Mouse (Mus musculus) neural tube, embryonic 13.5 days (tissue): ENCODE measurements at regions not wholly inside any gene's neighbourhood (a gene's known extent, or its start where the extent isn't known, plus 50 kb on each side); places are given as distances from the start of the nearest gene placed in this dataset.

ENCODE experiments used
- ATAC-seq: fragments of 200-750 bp; cut with Nextera tagmentation; 2 replicates; pipeline ENCODE4 v1.8.0; 2017; ENCODE audit warnings: low read depth, mild to moderate bottlenecking, moderate TSS enrichment, moderate library complexity
- H3K27ac ChIP-seq: fragments of 300-500 bp; sonication (generic); replicated peaks from 2 replicates; pipeline ENCODE4 v1.5.1; 2015; ENCODE audit warnings: moderate library complexity, mild to moderate bottlenecking, inconsistent platforms
- H3K27me3 ChIP-seq: fragments of 300-500 bp; sonication (generic); 2 replicates; pipeline ENCODE4 v1.6.1; 2015; ENCODE audit warnings: mild to moderate bottlenecking, inconsistent platforms
- H3K36me3 ChIP-seq: fragments of 300-500 bp; sonication (generic); 2 replicates; pipeline ENCODE4 v1.6.1; 2015; ENCODE audit warnings: mild to moderate bottlenecking, inconsistent platforms
- H3K4me1 ChIP-seq: fragments of 300-500 bp; sonication (generic); replicated peaks from 2 replicates; pipeline ENCODE4 v1.6.1; 2015; ENCODE audit warnings: inconsistent platforms
- H3K4me2 ChIP-seq: fragments of 300-500 bp; sonication (generic); 2 replicates; pipeline ENCODE4 v1.6.1; 2015; ENCODE audit warnings: inconsistent platforms, mild to moderate bottlenecking, moderate library complexity
- H3K4me3 ChIP-seq: fragments of 300-500 bp; sonication (generic); 2 replicates; pipeline ENCODE4 v1.5.1; 2015; ENCODE audit warnings: mild to moderate bottlenecking, inconsistent platforms
- H3K9ac ChIP-seq: fragments of 300-500 bp; sonication (generic); 2 replicates; pipeline ENCODE4 v1.6.1; 2015; ENCODE audit warnings: moderate library complexity, mild to moderate bottlenecking, inconsistent platforms
- H3K9me3 ChIP-seq: fragments of 300-500 bp; sonication (generic); 2 replicates; pipeline ENCODE4 v1.6.1; 2016; ENCODE audit warnings: inconsistent platforms
- WGBS: fragments of 180-500 bp; shearing (Covaris S2); methylation state at CpG from one replicate; pipeline ENCODE4 v1.1.7; 2015; 5-methylcytosine and 5-hydroxymethylcytosine counted together

DNA sequence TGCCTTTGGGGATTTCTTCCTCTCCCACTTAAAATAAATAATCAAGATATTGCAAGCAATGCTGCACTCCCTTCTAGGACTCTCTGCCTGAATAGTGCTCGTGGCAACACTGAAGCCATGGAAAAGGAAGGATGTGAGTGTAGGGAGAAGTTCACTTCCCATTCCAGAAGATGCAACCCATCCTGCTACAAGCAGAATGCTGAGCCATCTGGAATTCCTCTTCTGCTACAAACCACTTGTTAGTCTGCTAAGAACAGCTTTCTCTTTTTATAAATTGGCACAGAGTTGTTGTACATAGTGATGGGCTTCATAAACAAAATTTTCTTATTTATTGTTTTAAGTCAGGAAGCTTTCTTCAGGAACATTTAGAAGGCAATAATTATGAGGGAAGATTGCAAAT, 215.7 kb upstream of the Lmcd1 start:
- Histone ChIP-seq H3K27me3 (no peaks in the 10 kb centered on the region), H3K4me3 (no peak overlapping the region), H3K27ac (no peak overlapping the region), H3K9ac (no peak overlapping the region), H3K4me1 (no peaks in the 10 kb centered on the region), H3K36me3 (no peaks in the 10 kb centered on the region), H3K4me2 (no peak overlapping the region), H3K9me3 (no peaks in the 10 kb centered on the region)
- 67% methylated on average over 1 of the region's 1 CpGs for WGBS
- ATAC-seq = no peak

DNA sequence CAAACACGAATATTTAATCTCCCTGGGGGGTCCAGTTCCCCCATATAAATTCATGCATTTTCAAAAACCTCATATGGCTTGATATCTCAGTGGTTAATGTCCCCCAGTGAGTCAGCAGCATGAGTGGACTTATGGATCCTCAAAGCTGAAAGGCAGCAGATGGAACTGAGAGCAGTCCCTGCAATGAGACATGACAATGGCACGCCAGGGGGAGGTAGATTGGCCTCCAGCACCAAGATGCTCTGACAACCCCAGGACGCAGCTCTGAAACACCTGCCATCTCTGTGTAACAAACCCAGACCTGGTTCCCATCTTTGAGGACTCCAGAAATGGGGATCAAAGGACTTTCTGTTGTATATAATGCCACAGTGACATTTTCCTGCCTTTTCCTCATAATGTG, 210.6 kb upstream of the Lmcd1 start:
- H3K4me1 ChIP-seq = no peaks in the 10 kb centered on the region
- H3K27me3 ChIP-seq = no peaks in the 10 kb centered on the region
- no peak overlapping the region for H3K4me2 ChIP-seq
- H3K9me3 ChIP-seq = no peaks in the 10 kb centered on the region
- ATAC-seq = no peak
- no peak overlapping the region for H3K4me3 ChIP-seq
- no peak overlapping the region for H3K27ac ChIP-seq
- no peak overlapping the region for H3K9ac ChIP-seq
- no peaks in the 10 kb centered on the region for H3K36me3 ChIP-seq
- 73% methylated on average over 3 of the region's 3 CpGs for WGBS

DNA sequence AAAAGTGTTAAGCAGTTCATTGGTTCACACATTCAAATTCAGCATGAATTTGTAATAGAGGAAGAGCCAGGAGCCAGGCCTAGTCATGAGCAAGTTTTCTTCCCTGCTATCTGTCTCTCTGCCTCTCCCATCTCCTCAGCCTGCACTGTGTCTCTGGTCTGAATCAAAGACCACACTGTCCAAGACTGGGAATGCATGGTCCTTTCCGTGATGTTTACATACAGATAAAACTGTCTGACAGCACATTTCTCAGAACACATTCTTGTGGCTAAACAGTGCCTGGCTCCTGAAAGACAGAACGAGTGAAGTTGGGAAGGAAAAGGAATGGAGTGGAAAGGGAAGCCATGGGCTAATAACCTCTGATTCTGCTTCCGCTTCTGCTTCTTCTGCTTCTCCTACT, 183.0 kb upstream of the Lmcd1 start:
- Histone ChIP-seq H3K36me3 (no peaks in the 10 kb centered on the region), H3K27ac (no peak overlapping the region), H3K9me3 (no peaks in the 10 kb centered on the region), H3K9ac (no peak overlapping the region), H3K4me2 (no peak overlapping the region), H3K4me3 (no peak overlapping the region), H3K4me1 (no peaks in the 10 kb centered on the region), H3K27me3 (no peaks in the 10 kb centered on the region)
- WGBS = 87% methylated on average over 3 of the region's 3 CpGs
- ATAC-seq = no peak

DNA sequence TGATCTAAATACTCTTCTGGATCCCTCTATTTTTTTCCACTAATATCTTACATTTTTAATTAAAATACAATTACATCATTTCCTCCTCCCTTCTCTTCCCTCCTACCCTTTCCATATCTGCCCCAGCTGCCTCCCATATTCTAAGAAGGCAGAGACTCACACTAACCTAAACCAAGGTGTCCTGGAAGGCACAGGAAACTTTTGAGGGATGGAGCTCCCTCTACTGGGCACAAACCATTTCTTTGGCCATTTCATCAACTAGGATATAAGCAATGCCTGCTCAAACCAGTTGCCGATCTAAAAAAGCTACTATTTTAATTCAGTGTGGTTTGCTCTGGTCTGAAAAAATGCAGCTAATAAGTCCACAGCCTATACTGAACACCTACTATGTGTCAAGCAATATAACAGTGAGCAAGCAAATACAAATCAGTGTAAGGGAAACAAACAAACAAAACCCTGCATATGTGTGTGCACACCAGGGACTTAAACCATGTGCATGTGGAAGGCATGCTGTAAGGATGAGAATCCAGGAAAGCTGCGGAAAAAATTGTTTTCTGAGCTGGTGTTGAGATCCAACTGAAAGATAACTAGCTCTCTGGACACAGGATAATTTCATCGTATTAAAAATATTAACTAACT, 182.3 kb upstream of the Lmcd1 start:
- no peak for ATAC-seq
- no peak overlapping the region for H3K27ac ChIP-seq
- no peaks in the 10 kb centered on the region for H3K36me3 ChIP-seq
- H3K9me3 ChIP-seq = no peaks in the 10 kb centered on the region
- no peak overlapping the region for H3K9ac ChIP-seq
- H3K27me3 ChIP-seq = no peaks in the 10 kb centered on the region
- no peaks in the 10 kb centered on the region for H3K4me1 ChIP-seq
- no peak overlapping the region for H3K4me3 ChIP-seq
- H3K4me2 ChIP-seq = no peak overlapping the region
- 53% methylated on average over 3 of the region's 3 CpGs for WGBS

DNA sequence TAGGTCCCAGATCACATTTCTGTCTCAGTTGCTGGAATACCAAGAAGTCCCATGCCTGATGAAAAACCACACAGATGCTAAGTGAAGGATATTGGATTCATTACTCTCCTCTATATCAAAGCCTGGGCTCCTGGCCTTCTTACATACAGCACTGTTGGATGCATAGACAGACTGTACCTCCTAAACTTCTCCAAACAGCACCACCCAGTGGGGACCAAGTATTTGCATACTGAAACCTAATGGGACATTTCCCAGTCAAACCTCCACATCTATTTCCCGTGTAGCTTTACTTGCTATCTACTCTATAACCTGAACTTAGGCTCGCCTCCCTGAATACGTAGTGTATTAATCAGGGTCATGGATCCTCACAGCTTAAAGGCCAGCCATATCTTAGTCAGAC, 180.3 kb upstream of the Lmcd1 start:
- no peak for ATAC-seq
- Histone ChIP-seq H3K4me3 (no peak overlapping the region), H3K27me3 (no peaks in the 10 kb centered on the region), H3K4me1 (no peaks in the 10 kb centered on the region), H3K9me3 (no peaks in the 10 kb centered on the region), H3K9ac (no peak overlapping the region), H3K27ac (no peak overlapping the region), H3K36me3 (no peaks in the 10 kb centered on the region), H3K4me2 (no peak overlapping the region)
- 87% methylated on average over 3 of the region's 3 CpGs for WGBS

DNA sequence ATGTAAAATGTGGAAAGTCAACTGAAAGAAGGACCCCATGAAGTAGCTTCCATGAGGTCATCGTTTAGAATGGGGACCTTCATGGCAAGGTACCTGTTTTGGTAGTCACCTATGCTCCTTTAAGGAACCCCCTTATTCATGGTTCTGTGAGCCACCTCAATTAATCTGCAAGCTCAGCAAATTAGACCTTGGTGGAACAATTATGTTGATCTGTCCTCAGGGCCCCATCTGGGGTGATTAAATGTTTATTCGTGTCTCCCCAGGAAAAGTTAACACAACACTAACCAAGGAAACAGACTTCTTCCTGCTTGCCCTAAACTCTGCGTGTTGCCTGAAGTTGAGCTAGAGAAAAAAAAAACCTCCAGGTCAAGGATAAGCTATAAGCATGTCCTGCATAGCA, 175.9 kb upstream of the Lmcd1 start:
- H3K27ac ChIP-seq = no peak overlapping the region
- no peaks in the 10 kb centered on the region for H3K36me3 ChIP-seq
- ATAC-seq = no peak
- H3K27me3 ChIP-seq = no peaks in the 10 kb centered on the region
- H3K4me1 ChIP-seq = no peaks in the 10 kb centered on the region
- H3K9me3 ChIP-seq = no peaks in the 10 kb centered on the region
- H3K4me3 ChIP-seq = no peak overlapping the region
- H3K9ac ChIP-seq = no peak overlapping the region
- WGBS = 69% methylated on average over 3 of the region's 3 CpGs
- no peak overlapping the region for H3K4me2 ChIP-seq

DNA sequence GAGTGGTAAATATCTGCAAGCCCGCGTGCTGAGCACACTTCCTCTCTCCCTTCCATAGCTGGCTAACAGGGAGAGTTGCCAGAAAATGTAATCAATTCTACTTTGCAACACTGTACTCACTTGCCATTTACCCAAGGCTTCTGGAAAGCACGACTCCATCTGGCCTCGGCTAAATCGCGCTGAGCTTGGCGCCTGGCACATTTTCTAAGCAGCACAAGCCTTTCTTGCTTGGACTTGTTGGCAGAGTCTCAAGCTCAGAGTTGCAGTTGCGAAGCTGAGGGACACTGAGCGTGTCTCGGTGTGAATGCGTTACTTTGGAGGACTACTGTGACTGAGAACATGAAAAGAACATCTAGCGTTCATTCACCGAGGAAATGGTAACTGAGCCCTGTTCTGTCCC, 164.9 kb upstream of the Lmcd1 start:
- no peaks in the 10 kb centered on the region for H3K27me3 ChIP-seq
- 94% methylated on average over 13 of the region's 13 CpGs for WGBS

DNA sequence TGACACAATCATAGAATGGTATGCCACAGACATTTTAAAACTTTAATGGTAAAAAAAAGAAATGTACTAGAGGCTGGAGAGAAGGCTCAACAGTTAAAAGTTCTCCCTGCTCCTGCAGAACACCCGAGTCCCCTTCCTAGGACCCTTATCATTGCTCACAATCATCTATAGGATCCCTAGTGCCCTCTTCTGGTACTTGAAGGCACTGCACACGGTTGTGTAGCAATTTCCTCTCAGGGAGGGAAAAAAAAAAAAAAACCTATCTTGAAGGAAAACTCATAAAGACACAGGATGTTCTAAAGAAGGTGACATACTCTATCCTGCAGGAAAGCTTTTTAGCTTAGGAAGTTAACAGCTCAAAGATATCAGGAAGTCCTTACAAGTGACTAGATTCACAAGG, 154.4 kb upstream of the Lmcd1 start:
- H3K4me1 ChIP-seq = no peaks in the 10 kb centered on the region
- no peak overlapping the region for H3K4me3 ChIP-seq
- no peak overlapping the region for H3K9ac ChIP-seq
- H3K27me3 ChIP-seq = no peaks in the 10 kb centered on the region
- H3K4me2 ChIP-seq = no peak overlapping the region
- H3K9me3 ChIP-seq = no peaks in the 10 kb centered on the region
- no peak for ATAC-seq
- WGBS = 45% methylated on average over 2 of the region's 2 CpGs
- no peaks in the 10 kb centered on the region for H3K36me3 ChIP-seq
- no peak overlapping the region for H3K27ac ChIP-seq

More for the DNA sequence above, 164.9 kb upstream of the Lmcd1 start:
- Histone ChIP-seq H3K9ac (no peak overlapping the region), H3K4me1 (no peaks in the 10 kb centered on the region), H3K9me3 (no peaks in the 10 kb centered on the region), H3K36me3 (no peaks in the 10 kb centered on the region), H3K4me2 (no peak overlapping the region), H3K27ac (no peak overlapping the region), H3K4me3 (no peak overlapping the region)
- ATAC-seq = no peak

DNA sequence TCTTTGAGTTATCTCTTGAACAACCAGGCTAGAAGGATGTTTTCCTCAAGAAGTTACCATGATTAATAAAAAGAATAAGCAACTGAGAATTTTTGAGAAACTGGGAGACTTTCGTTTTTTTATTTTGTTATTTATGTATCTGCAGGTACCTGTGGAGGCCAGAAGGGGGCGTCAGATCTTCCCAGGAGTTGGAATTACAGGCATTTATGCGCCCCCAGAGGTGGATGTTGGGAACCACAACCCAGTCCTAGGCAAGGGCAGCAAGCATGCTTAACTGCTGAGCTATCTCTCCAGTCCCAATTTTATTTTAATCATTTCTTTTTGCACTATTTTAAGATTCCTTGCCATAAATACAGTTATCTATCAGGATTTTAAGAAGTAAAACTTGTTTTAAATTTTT, 140.0 kb upstream of the Lmcd1 start:
- Histone ChIP-seq H3K9me3 (no peaks in the 10 kb centered on the region), H3K9ac (no peak overlapping the region), H3K27ac (no peak overlapping the region), H3K4me3 (no peak overlapping the region), H3K4me1 (no peaks in the 10 kb centered on the region), H3K36me3 (no peaks in the 10 kb centered on the region), H3K4me2 (no peak overlapping the region), H3K27me3 (no peaks in the 10 kb centered on the region)
- no peak for ATAC-seq
- WGBS = 27% methylated on average over 3 of the region's 3 CpGs

DNA sequence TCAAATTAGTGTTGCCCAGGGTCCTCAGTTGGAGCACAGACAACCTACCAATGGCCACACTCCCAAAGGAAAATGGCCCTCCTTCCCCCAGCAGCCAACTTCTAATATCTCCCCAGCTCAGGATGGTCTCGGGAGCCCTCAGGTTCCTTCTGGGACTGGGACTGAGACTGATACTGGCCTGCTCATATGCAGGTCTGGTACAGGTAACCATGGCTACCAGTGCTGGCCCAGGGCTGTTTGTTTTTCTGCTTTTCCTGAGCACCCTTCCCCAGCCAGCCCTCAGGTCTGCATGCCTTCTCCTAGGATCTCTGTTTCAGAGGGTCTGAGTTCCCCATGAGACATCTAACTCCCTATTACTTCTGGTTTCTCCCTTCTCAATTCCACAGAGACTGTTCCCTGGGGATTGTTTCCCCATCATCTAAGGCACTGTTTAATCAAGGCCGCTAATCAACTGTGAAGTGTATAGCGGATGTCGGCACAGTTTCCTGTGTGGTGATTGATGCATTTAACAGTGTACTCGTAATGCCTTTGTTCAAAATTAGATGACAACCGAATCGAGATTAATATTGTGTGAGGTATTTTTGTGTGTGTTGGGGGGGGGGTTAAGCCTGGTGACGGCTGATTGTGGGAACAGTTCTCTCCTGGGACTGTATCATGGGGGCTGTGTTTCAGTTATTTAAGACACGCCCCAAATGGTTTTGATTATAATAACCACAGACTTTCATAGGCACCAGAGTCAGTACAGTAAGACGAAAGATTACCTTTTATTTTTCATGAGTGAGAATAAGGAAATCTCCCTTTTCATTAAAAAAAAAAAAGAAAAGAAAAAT, 120.8 kb upstream of the Lmcd1 start:
- Histone ChIP-seq H3K36me3 (no peaks in the 10 kb centered on the region), H3K27ac (no peak overlapping the region), H3K4me2 (no peak overlapping the region), H3K9me3 (no peaks in the 10 kb centered on the region), H3K4me1 (peaks cover 5% of the 10 kb centered on the region; the same call in 1 of the 2 replicates), H3K27me3 (no peaks in the 10 kb centered on the region), H3K9ac (no peak overlapping the region), H3K4me3 (no peak overlapping the region)
- ATAC-seq = 0 out of 2 replicates have a peak, but pooled peaks have one; percentile 36
- 55% methylated on average over 10 of the region's 10 CpGs for WGBS

DNA sequence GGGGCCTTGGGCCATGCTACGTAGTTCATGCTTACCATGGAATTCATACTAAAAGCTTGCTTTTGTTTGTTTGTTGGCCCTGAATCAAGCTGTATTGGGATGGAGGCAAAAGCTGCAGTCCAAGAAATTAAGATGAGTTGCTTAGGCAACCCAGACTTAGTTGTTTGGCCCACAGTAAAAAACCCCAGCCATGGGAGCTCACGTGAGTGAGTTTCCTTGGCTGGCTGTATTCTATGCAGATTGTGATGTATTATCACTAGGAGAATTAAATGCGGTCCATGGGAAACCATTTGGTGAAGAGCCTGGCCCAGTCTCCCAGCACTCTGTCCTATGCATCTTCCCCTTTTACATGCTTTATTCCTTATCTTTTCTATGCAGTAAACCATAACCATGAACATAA, 106.1 kb upstream of the Lmcd1 start:
- ATAC-seq = no peak
- H3K4me2 ChIP-seq = no peak overlapping the region
- WGBS = 66% methylated on average over 3 of the region's 3 CpGs

DNA sequence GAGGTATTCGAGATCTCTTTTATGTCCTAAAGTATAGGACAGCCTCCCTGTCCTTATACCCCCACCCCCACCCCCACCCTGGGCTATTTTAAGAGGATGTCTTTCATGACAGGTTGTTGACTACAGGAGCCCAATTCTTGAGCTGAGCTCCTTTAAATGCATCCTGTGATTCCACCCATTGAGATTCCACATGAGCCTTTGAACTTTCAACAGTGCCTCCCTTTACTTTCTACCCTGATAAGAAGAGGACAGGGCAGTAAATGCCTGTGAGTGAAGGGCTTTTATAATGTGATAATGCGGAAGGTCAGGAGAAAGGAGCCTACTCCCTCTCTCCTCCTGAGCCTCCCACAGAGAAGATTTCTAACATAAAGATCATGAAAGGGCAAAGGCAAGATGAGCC, 97.2 kb upstream of the Lmcd1 start:
- no peak overlapping the region for H3K27ac ChIP-seq

More for the DNA sequence above, 106.1 kb upstream of the Lmcd1 start:
- H3K9ac ChIP-seq = no peak overlapping the region
- H3K4me3 ChIP-seq = no peak overlapping the region
- H3K36me3 ChIP-seq = no peaks in the 10 kb centered on the region
- no peaks in the 10 kb centered on the region for H3K9me3 ChIP-seq
- no peaks in the 10 kb centered on the region for H3K4me1 ChIP-seq
- no peaks in the 10 kb centered on the region for H3K27me3 ChIP-seq
- H3K27ac ChIP-seq = no peak overlapping the region

DNA sequence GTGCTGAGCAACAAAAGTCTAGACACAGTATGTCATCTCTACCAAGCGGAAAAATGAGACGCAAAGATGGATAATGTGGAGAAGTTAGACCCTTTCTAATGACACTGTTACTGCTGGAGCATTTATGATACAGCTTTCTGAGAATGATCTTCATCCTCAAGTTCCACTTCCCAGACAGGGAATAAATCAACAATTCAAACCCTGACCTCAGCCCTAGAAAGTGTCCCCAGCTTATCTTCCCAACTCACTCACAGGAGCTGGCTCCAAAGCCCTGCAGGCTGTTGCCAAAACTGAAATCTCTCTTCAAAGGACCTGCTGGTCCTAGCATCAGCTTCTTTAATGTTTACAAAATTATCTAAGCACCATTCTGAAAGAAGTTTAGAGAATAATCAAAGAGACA, 85.9 kb upstream of the Lmcd1 start:
- 93% methylated on average over 2 of the region's 2 CpGs for WGBS
- ATAC-seq = no peak
- no peak overlapping the region for H3K4me3 ChIP-seq

More for the DNA sequence above, 97.2 kb upstream of the Lmcd1 start:
- Histone ChIP-seq H3K36me3 (no peaks in the 10 kb centered on the region), H3K4me1 (no peaks in the 10 kb centered on the region), H3K9ac (no peak overlapping the region), H3K4me3 (no peak overlapping the region), H3K9me3 (no peaks in the 10 kb centered on the region), H3K27me3 (no peaks in the 10 kb centered on the region), H3K4me2 (no peak overlapping the region)
- no peak for ATAC-seq
- WGBS = 24% methylated on average over 2 of the region's 2 CpGs

More for the DNA sequence above, 85.9 kb upstream of the Lmcd1 start:
- Histone ChIP-seq H3K4me1 (no peaks in the 10 kb centered on the region), H3K4me2 (no peak overlapping the region), H3K27ac (no peak overlapping the region), H3K9ac (no peak overlapping the region), H3K36me3 (no peaks in the 10 kb centered on the region), H3K27me3 (no peaks in the 10 kb centered on the region), H3K9me3 (no peaks in the 10 kb centered on the region)
